Mouse (Mus musculus): Measurements from ENCODE around the gene Wwox. TPM values are rescaled to one million over a fixed set of nuclear protein-coding genes. Genes with fewer than 3 reads are reported as not detected.

The Wwox gene
- total RNA-seq, 2 experiments from 2014 or later: 4.6 to 4.8 TPM

GRCm38 (mm10) chr8:114982762-114983161 is 543.3 kb downstream of the Wwox start:
- intact Hi-C loops (cut with DNase I): no loop called here
- no peak for DNase-seq

- intact Hi-C loops (cut with DNase I): no loop called here
- DNase-seq: no peak
Observed at GRCm38 (mm10) chr8:114984500-114984899, 545.0 kb downstream of the Wwox start.

GRCm38 (mm10) chr8:114985996-114986395 is 546.5 kb downstream of the Wwox start:
- intact Hi-C loops (cut with DNase I): no loop called here
- no peak for DNase-seq

- DNase-seq: no peak
- intact Hi-C loops (cut with DNase I): no loop called here
Observed at GRCm38 (mm10) chr8:114986971-114987370, 547.5 kb downstream of the Wwox start.

GRCm38 (mm10) chr8:114990865-114991613 is 551.6 kb downstream of the Wwox start:
- DNase-seq: no peak
- intact Hi-C loops (cut with DNase I): no loop called here

- intact Hi-C loops (cut with DNase I): no loop called here
- no peak for DNase-seq
Observed at GRCm38 (mm10) chr8:115000736-115001135, 561.3 kb downstream of the Wwox start.

GRCm38 (mm10) chr8:115005021-115005420 is 565.6 kb downstream of the Wwox start:
- intact Hi-C loops (cut with DNase I): no loop called here
- DNase-seq: no peak

- intact Hi-C loops (cut with DNase I): no loop called here
- DNase-seq: no peak
Observed at GRCm38 (mm10) chr8:115006561-115006960, 567.1 kb downstream of the Wwox start.

GRCm38 (mm10) chr8:115007280-115007679 is 567.8 kb downstream of the Wwox start:
- DNase-seq: no peak
- intact Hi-C loops (cut with DNase I): no loop called here

GRCm38 (mm10) chr8:115008624-115009620 is 569.5 kb downstream of the Wwox start:
- peak in 1 of 2 experiments; percentile 30 for DNase-seq

GRCm38 (mm10) chr8:115009897-115010768 is 570.7 kb downstream of the Wwox start:
- intact Hi-C loops (cut with DNase I): no loop called here
- DNase-seq: no peak

More at GRCm38 (mm10) chr8:115008624-115009620, 569.5 kb downstream of the Wwox start:
- intact Hi-C loops (cut with DNase I): no loop called here

- DNase-seq: no peak
- intact Hi-C loops (cut with DNase I): no loop called here
Observed at GRCm38 (mm10) chr8:115010769-115011073, 571.3 kb downstream of the Wwox start.

GRCm38 (mm10) chr8:115019661-115020060 is 580.2 kb downstream of the Wwox start:
- intact Hi-C loops (cut with DNase I): no loop called here
- no peak for DNase-seq

GRCm38 (mm10) chr8:115021731-115022130 is 582.3 kb downstream of the Wwox start:
- no peak for DNase-seq
- intact Hi-C loops (cut with DNase I): no loop called here

GRCm38 (mm10) chr8:115024062-115024461 is 584.6 kb downstream of the Wwox start:
- no peak for DNase-seq
- intact Hi-C loops (cut with DNase I): no loop called here

GRCm38 (mm10) chr8:115025390-115026098 is 586.1 kb downstream of the Wwox start:
- intact Hi-C loops (cut with DNase I): no loop called here
- no peak for DNase-seq

GRCm38 (mm10) chr8:115026201-115026600 is 586.7 kb downstream of the Wwox start:
- DNase-seq: no peak
- intact Hi-C loops (cut with DNase I): no loop called here

- DNase-seq: no peak
- intact Hi-C loops (cut with DNase I): no loop called here
Observed at GRCm38 (mm10) chr8:115033194-115033593, 593.7 kb downstream of the Wwox start.

- DNase-seq: no peak
- intact Hi-C loops (cut with DNase I): no loop called here
Observed at GRCm38 (mm10) chr8:115036016-115036415, 596.6 kb downstream of the Wwox start.

- intact Hi-C loops (cut with DNase I): no loop called here
- no peak for DNase-seq
Observed at GRCm38 (mm10) chr8:115038426-115038825, 599.0 kb downstream of the Wwox start.

Data from heart, postnatal 36 days (tissue).